Mouse (Mus musculus) lung, postnatal 36 days (tissue): ENCODE data around the gene Cypt3.

Experiments used
- DNase-seq: peaks from one replicate; pipeline ENCODE4 v3.0.0; 2022; ENCODE audit warnings: mixed read lengths

Gene Cypt3

GRCm38 (mm10) chrX:153558293-153558692, at the start of gene Cypt3:
Gene Cypt3 (plus strand): TSS chrX:153558593.
- no peak for DNase-seq

GRCm38 (mm10) chrX:153515491-153515890, 42.9 kb upstream of the Cypt3 start:
- DNase-seq: no peak

GRCm38 (mm10) chrX:153528399-153528798, 30.0 kb upstream of the Cypt3 start:
- peak; percentile 21 for DNase-seq

GRCm38 (mm10) chrX:153556634-153557033, 1.8 kb upstream of the Cypt3 start:
- no peak for DNase-seq

GRCm38 (mm10) chrX:153564650-153565049, 6.3 kb downstream of the Cypt3 start:
- DNase-seq: no peak

- DNase-seq: peak; percentile 1
Observed at GRCm38 (mm10) chrX:153599583-153599982, 41.2 kb downstream of the Cypt3 start.
